Mouse (Mus musculus) naive thymus-derived CD4-positive, alpha-beta T cell, adult 2 months (primary cell): ENCODE data around the gene Gnas.
"Not testable (repeated sequence)": the region's sequence is repeated elsewhere in the genome, so short reads cannot be mapped to it uniquely, and the experiment has no call there.

ENCODE experiments used
- DNase-seq: peaks from one replicate; pipeline ENCODE4 v3.0.0-alpha.2; 2011; ENCODE audit warnings: low read depth

The Gnas gene

GRCm38 (mm10) chr2:174328358-174328905 lies 44.3 kb downstream of the Gnas start:
- no peak for DNase-seq

GRCm38 (mm10) chr2:174328926-174329662 lies 45.0 kb downstream of the Gnas start:
- peak; percentile 70 for DNase-seq

DNA sequence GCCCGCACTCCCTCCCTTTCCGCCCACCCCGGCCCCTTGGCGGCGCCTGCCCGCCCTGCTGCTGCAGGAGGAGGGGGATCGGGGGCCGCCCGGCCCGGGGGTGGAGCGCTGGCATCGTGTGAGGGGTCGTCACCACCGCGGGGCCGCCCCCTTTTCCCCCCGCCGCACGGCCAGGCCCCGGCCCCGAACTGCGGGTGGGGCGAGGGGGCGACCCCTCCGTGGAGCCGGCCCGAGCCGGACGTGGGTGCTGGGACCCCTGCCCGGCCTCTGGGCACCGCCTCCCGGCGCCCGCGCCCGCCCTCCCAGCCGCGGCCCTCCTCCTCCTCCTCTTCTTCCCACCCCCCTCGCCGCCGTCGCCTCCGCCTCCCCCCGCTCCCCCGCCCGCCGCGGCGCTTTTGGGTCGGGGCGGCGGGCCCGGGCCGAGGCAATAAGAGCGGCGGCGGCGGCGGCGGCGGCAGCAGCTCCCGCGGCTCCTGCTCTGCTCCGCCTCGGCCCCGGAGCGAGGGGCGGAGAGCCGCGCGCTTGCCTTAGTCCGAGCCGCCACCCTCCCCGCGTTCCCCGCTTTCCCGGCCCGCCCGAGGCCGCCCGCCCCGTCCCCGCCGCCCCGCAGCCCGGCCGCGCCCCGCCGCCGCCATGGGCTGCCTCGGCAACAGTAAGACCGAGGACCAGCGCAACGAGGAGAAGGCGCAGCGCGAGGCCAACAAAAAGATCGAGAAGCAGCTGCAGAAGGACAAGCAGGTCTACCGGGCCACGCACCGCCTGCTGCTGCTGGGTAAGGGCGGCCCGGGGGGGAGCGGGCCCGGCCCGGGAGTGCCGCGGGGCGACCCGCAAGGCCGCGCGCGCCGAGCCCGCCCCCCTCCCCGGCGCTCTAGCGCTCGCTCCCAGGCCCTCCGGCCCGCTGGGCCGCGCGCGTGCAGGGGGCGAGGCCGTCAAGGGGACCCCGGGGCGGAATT lies 45.8 kb downstream of the Gnas start:
- DNase-seq, result peak; percentile 70

DNA sequence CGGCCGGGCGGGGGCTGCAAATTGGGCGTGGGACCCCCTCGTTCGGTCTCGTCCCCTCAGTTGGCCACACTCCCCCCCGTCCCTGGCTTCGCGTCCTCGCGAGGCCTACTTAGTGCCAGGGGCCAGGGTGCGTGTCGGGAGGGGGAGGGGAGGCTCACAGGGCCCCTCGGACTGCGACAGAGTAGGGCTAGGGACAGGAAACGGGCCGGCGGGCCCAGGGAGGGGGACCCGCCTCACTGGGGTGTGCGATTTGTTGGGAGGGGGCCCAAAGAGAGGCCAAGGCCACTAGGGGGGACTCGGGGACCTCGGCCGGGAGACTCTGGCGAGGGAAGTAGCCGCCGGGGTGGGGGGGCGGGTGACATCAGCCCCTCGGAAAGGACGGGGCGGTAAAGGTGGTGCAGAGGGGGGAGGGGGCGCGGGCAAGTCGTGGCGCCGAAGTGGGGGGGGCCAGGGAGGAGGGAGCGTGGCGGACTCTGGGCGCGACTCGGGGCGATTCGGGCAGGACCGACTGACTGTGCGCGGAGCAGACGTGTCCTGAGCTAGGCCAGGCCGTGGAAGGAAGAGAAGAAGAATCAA lies 46.6 kb downstream of the Gnas start:
- DNase-seq, result peak; percentile 73

- DNase-seq, result peak; percentile 53
Observed at GRCm38 (mm10) chr2:174331282-174332030, 47.3 kb downstream of the Gnas start.

DNA sequence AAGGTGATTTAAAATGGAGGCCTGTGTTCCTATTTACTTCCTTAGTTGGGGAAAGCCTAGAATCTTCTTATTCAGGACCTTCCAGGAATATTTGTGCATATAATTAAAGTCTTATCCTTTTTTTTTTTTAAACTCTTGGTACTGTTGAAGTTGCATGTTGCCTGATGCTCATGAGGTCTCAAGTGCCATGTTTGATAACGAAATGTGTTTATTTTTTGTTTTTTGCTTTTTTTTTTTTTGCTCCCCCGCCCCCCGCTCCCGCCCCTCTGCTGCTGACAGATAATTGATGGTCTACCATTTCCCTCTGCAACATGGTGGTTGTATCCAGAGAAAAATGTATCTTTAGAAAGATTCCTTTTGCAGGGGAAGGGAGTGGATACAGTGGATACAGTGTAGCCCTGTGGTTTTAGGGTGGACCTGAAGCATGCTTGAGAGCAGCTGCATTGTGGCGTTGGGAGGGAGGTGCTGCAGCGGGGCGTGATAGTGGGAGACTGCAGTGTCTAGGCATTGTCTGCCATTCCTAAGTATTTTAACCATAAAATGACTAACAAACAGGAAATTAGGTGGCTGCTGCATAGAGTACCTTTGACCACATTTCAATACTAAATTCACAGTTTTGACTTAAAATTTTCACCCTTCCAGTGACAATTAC lies 49.2 kb downstream of the Gnas start:
- no peak for DNase-seq

GRCm38 (mm10) chr2:174334415-174334814 lies 50.3 kb downstream of the Gnas start:
- DNase-seq, result no peak

DNA sequence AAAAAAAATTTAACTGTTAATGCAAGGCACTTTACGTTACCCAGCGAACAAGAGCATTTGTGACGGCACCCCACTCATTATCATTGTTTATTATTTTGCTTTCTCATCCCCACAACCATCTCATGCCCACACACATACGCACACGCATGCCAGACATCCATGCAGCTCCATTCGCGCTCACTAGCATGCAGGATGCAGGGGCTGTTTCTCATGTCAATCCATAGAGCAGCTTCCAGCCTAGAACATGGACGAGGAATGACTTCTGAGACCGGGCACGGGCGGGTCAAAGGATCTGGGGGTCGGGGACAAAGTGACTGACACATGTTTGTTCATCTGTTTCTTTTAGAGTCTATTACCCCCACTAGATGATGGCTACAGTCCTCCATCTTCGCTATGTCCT lies 53.2 kb downstream of the Gnas start:
- no peak for DNase-seq

DNA sequence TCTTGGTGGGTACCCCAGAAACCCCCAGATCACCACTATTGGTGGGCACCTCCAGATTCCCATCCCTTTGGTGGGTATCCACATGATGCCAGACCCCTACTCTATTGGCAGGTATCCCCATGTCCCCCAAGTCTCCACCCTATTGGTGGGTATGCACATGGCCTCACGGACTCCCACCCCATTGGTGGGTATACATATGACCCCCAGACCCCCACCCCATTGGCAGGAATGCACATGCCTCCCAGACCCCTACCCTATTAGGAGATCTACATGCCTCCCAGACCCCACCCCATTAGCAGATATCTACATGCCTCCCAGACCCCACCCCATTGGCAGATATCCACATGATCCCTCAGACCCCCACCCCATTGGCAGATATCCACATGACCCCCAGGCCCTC lies 55.6 kb downstream of the Gnas start:
- DNase-seq, result no peak

- no peak for DNase-seq
Observed at GRCm38 (mm10) chr2:174340229-174340892, 56.2 kb downstream of the Gnas start.

- DNase-seq, result no peak
Observed at GRCm38 (mm10) chr2:174340893-174341580, 56.9 kb downstream of the Gnas start.

GRCm38 (mm10) chr2:174342793-174343400 lies 58.8 kb downstream of the Gnas start:
- no peak for DNase-seq

GRCm38 (mm10) chr2:174343566-174343965 lies 59.4 kb downstream of the Gnas start:
- DNase-seq, result no peak

- DNase-seq, result peak; percentile 76
Observed at GRCm38 (mm10) chr2:174344003-174344655, 60.0 kb downstream of the Gnas start.

DNA sequence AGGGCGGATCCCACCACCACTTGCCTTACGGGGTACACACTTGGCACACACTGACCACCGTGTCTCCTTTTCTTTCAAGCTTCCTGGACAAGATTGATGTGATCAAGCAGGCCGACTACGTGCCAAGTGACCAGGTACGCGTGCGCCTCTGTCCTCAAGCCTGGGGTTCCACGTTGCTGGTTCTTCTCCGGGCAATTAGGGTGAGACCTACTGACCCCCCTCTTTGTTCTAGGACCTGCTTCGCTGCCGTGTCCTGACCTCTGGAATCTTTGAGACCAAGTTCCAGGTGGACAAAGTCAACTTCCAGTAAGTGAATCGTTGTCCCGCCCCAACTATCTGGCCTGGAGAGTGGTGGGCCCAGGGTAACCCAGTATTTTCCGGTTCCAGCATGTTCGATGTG lies 60.9 kb downstream of the Gnas start:
- no peak for DNase-seq

DNA sequence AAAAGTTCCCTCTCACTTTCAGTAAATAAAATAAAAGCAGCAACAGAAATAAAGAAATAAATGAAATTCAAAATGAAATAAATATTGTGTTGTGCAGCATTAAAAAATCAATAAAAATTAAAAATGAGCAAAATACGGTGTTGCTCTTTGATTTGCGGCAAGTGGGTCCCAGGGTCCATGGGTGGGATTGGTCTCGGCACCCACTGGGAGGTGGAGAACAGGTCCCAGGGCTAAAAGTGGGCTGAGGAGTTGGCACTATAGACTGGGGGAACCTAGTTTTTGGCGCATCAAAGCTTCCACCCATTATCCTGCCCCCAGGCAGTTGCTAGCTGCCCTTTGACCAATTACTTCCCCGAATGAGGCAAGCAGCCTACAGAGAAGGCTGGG lies 62.5 kb downstream of the Gnas start, which contains the start of gene Gm20721:
TSS of gene Gm20721 (minus strand) at position 101 of the 387 bp plus-strand sequence.
- no peak for DNase-seq

- not testable (repeated sequence) for DNase-seq
Observed at GRCm38 (mm10) chr2:174346999-174347668, 63.0 kb downstream of the Gnas start.

DNA sequence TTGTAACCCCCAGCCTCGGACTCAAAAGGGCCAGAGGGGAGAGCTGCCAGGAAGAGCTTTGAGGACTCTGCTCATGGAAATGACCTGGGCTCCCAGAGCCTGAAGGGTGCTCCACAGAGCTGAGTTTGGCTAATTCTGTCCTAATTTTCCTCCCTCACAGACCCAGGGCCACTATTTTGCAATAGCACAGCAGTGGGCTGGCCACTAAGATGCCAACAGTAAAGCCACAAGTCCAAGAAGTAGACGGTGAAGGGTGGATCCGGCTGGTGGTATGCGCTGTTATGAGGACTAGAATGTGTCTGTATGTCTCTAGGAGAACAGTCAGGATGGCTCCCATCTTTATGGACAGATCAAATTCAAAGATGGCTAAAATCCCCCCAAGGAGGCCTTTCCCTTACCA lies 74.4 kb downstream of the Gnas start:
- DNase-seq, result no peak
